Mouse (Mus musculus) cortical plate, adult 2 months (tissue): ENCODE data around the gene Adamts13.

ENCODE experiments used
- CTCF ChIP-seq: fragments of 200-500 bp; IDR thresholded peaks from 2 replicates; pipeline ENCODE4 v1.5.1; 2011; ENCODE audit warnings: mild to moderate bottlenecking, control low read depth, low read length; ENCODE audit not compliant: insufficient read depth; ENCODE audit errors: extremely low read depth
- POLR2A ChIP-seq: fragments of 200-500 bp; IDR thresholded peaks from 2 replicates; pipeline ENCODE4 v1.6.1; 2011; ENCODE audit warnings: mild to moderate bottlenecking, low read length, control low read depth; ENCODE audit not compliant: insufficient read depth; ENCODE audit errors: extremely low read depth

GRCm38 (mm10) chr2:26967262-26967661, 6.0 kb upstream of the Adamts13 start:
- no peak for TF ChIP-seq POLR2A
- TF ChIP-seq CTCF, result no peak
